Mouse (Mus musculus): ENCODE data around the gene Hivep3. TPM values are rescaled to one million over a fixed set of nuclear protein-coding genes. Genes with fewer than 3 reads are reported as not detected.

Gene Hivep3
- polyA plus RNA-seq, 1 experiment from 2014 or later = 6.0 TPM

DNA sequence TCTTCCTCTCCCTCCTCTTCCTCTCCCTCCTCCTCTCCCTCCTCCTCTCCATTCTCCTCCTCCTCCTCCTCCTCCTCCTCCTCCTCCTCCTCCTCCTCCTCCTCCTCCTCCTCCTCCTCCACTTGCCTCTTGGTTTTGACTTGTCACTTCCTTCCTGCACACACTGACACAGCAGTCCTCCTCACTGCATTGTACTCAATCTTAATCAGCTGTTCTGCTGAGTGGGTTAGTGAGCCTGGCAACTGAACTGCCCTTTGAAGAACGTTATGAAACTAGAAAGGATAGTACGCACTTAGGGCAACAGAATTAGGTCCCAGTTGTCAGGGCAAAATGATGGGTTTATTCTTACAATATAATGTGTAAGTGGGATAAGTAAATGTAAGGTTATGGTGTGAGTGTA lies 73.8 kb downstream of the Hivep3 start:
- no peak overlapping the region for H3K27ac ChIP-seq (replicated peaks)
- no peak overlapping the region for H3K4me2 ChIP-seq (replicated peaks; ENCODE audit: low read depth)
- H3K9me3 ChIP-seq (ENCODE audit: control insufficient read depth, low read length) = no peaks in the 10 kb centered on the region
- H3K9ac ChIP-seq (ENCODE audit: low read length) = no peak overlapping the region
- 45% methylated on average over 2 of the region's 2 CpGs for WGBS
- H3K4me3 ChIP-seq (ENCODE audit: low read depth, low read length) = no peak overlapping the region
- H3K4me1 ChIP-seq (replicated peaks; ENCODE audit: control insufficient read depth, insufficient read depth) = no peaks in the 10 kb centered on the region
- no peaks in the 10 kb centered on the region for H3K36me3 ChIP-seq (ENCODE audit: control insufficient read depth, insufficient read depth, low read length)
- no peaks in the 10 kb centered on the region for H3K27me3 ChIP-seq (ENCODE audit: control insufficient read depth, insufficient read depth, low read length)
- no peak for TF ChIP-seq CTCF (IDR thresholded peaks at IDR 0.05; ENCODE audit: low read depth)
- TF ChIP-seq EP300 (optimal IDR thresholded peaks at IDR 0.05) = no peak
- DNase-seq (ENCODE audit: low spot score) (no peak), ATAC-seq (ENCODE audit: low FRiP score, low TSS enrichment) (no peak)

DNA sequence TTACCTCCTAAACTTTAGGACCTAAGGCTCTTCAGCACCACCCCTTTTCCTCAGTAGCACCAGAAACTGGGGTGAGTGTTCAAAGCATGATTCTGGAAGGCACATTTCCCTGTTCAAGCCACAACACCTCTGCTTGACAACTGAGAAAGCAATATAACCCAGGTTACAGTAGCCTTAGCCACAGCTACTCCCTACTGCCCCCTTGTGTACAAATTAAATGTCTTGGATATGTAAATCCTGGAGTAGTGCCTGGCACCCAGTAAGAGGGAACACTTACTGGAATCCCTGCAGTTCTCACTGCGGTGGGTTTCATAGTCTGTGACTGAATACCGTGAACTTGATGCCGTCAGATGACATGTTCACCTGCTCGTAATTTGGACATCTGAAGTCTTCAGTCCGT lies 75.7 kb downstream of the Hivep3 start:
- Histone ChIP-seq H3K36me3 (ENCODE audit: control insufficient read depth, insufficient read depth, low read length) (no peaks in the 10 kb centered on the region), H3K9me3 (ENCODE audit: control insufficient read depth, low read length) (no peaks in the 10 kb centered on the region), H3K4me3 (ENCODE audit: low read depth, low read length) (no peak overlapping the region), H3K4me1 (replicated peaks; ENCODE audit: control insufficient read depth, insufficient read depth) (no peaks in the 10 kb centered on the region), H3K27me3 (ENCODE audit: control insufficient read depth, insufficient read depth, low read length) (no peaks in the 10 kb centered on the region), H3K27ac (replicated peaks) (no peak overlapping the region), H3K4me2 (replicated peaks; ENCODE audit: low read depth) (no peak overlapping the region), H3K9ac (ENCODE audit: low read length) (no peak overlapping the region)
- peak; percentile 84 for TF ChIP-seq CTCF (IDR thresholded peaks at IDR 0.05; ENCODE audit: low read depth)
- TF ChIP-seq EP300 (optimal IDR thresholded peaks at IDR 0.05) = no peak
- ATAC-seq (ENCODE audit: low FRiP score, low TSS enrichment) = no peak
- no peak for DNase-seq (ENCODE audit: low spot score)
- 39% methylated on average over 5 of the region's 5 CpGs for whole genome bisulfite sequencing

- H3K27ac ChIP-seq (replicated peaks) = no peak overlapping the region
- no peak overlapping the region for H3K9ac ChIP-seq (ENCODE audit: low read length)
- H3K27me3 ChIP-seq (ENCODE audit: control insufficient read depth, insufficient read depth, low read length) = no peaks in the 10 kb centered on the region
- no peaks in the 10 kb centered on the region for H3K36me3 ChIP-seq (ENCODE audit: control insufficient read depth, insufficient read depth, low read length)
- no peak overlapping the region for H3K4me2 ChIP-seq (replicated peaks; ENCODE audit: low read depth)
- DNase-seq (ENCODE audit: low spot score) (no peak), ATAC-seq (ENCODE audit: low FRiP score, low TSS enrichment) (no peak)
- 15% methylated on average over 2 of the region's 2 CpGs for WGBS
- TF ChIP-seq EP300 (optimal IDR thresholded peaks at IDR 0.05) (no peak), CTCF (IDR thresholded peaks at IDR 0.05; ENCODE audit: low read depth) (no peak)
- no peak overlapping the region for H3K4me3 ChIP-seq (ENCODE audit: low read depth, low read length)
- no peaks in the 10 kb centered on the region for H3K9me3 ChIP-seq (ENCODE audit: control insufficient read depth, low read length)
- no peaks in the 10 kb centered on the region for H3K4me1 ChIP-seq (replicated peaks; ENCODE audit: control insufficient read depth, insufficient read depth)
These were observed 79.2 kb downstream of the Hivep3 start for GRCm38 (mm10) chr4:119812775-119813174.

- 16% methylated on average over 7 of the region's 12 CpGs for WGBS
- DNase-seq (ENCODE audit: low spot score) (peak; percentile 25), ATAC-seq (ENCODE audit: low FRiP score, low TSS enrichment) (peak; percentile 58)
- no peak overlapping the region for H3K27ac ChIP-seq (replicated peaks)
- H3K9me3 ChIP-seq (ENCODE audit: control insufficient read depth, low read length) = no peaks in the 10 kb centered on the region
- H3K4me3 ChIP-seq (ENCODE audit: low read depth, low read length) = 0 out of 2 replicates have a peak overlapping the region, but pooled peaks have one; percentile 54
- H3K4me2 ChIP-seq (replicated peaks; ENCODE audit: low read depth) = peak overlapping the region; percentile 74; the same call in 1 of the 2 replicates
- no peak overlapping the region for H3K9ac ChIP-seq (ENCODE audit: low read length)
- H3K36me3 ChIP-seq (ENCODE audit: control insufficient read depth, insufficient read depth, low read length) = no peaks in the 10 kb centered on the region
- H3K27me3 ChIP-seq (ENCODE audit: control insufficient read depth, insufficient read depth, low read length) = no peaks in the 10 kb centered on the region
- TF ChIP-seq EP300 (optimal IDR thresholded peaks at IDR 0.05) = no peak
- no peaks in the 10 kb centered on the region for H3K4me1 ChIP-seq (replicated peaks; ENCODE audit: control insufficient read depth, insufficient read depth)
These were observed 80.1 kb downstream of the Hivep3 start for GRCm38 (mm10) chr4:119813500-119814184.

DNA sequence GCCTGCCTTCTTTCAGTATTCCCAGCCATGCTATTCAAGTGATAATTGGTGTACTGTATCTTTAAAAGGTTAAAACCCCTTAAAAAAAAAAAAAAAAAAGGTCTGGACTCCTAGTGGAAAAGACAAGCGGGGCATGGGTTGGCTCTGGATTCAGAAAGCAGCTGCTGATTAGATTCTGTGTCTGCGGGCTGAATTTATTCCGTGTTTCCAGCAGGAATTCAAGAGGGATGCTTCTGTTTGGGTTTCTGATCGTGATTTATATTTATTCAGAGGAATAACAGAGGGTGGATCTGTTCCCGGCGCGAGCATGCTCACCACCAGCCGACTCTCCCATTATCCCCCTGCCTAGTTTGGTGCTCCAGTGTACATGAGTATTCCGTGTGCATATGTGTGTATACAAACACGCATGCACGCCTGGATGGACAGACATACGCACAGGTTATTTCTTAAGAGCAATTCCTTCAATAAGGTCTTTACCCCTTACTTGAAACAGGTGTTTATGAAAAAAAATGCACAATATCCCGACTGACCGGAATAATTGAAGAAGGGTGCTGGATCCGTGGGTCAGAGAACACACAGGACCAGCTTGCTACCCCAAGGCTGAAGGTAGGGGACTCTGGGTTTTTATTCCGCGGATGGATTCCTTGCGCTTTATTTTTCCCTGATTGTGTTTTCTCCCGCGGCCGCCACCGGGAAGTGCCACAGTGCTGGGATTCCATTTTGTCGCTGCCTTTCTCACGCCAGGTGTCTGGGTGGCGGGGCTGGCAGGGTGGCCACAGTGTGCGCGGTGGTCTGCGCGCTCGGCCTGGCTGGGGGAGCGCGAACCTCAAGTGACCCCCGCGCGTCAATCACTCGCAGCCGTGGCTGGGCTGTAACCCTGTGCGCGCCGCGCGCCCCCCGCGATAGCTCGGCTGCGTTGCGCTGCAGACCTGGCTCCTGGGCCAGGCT lies 80.9 kb downstream of the Hivep3 start:
- Histone ChIP-seq H3K4me3 (ENCODE audit: low read depth, low read length) (peak overlapping the region; percentile 54), H3K27ac (replicated peaks) (peak overlapping the region; percentile 73), H3K4me2 (replicated peaks; ENCODE audit: low read depth) (peak overlapping the region; percentile 74), H3K9me3 (ENCODE audit: control insufficient read depth, low read length) (no peaks in the 10 kb centered on the region), H3K4me1 (replicated peaks; ENCODE audit: control insufficient read depth, insufficient read depth) (no peaks in the 10 kb centered on the region), H3K9ac (ENCODE audit: low read length) (peak overlapping the region; percentile 69), H3K36me3 (ENCODE audit: control insufficient read depth, insufficient read depth, low read length) (no peaks in the 10 kb centered on the region), H3K27me3 (ENCODE audit: control insufficient read depth, insufficient read depth, low read length) (no peaks in the 10 kb centered on the region)
- peak; percentile 43 for DNase-seq (ENCODE audit: low spot score)
- TF ChIP-seq CTCF (IDR thresholded peaks at IDR 0.05; ENCODE audit: low read depth) = no peak
- TF ChIP-seq EP300 (optimal IDR thresholded peaks at IDR 0.05) = no peak
- no peak; the same call in 1 of the 2 replicates for ATAC-seq (ENCODE audit: low FRiP score, low TSS enrichment)
- 2% methylated on average over 47 of the region's 47 CpGs for WGBS
